Mouse (Mus musculus): ENCODE measurements around the gene Gadd45gip1. TPM values are rescaled to one million over a fixed set of nuclear protein-coding genes. Genes with fewer than 3 reads are reported as not detected.
"Not testable (repeated sequence)": the region's sequence is repeated elsewhere in the genome, so short reads cannot be mapped to it uniquely, and the experiment has no call there.

Gadd45gip1 gene
- polyA plus RNA-seq, 1 experiment: 22.0 TPM

GRCm38 (mm10) chr8:84797256-84797797 is 34.0 kb upstream of the Gadd45gip1 start:
- no peak for DNase-seq (ENCODE audit: low spot score)

DNA sequence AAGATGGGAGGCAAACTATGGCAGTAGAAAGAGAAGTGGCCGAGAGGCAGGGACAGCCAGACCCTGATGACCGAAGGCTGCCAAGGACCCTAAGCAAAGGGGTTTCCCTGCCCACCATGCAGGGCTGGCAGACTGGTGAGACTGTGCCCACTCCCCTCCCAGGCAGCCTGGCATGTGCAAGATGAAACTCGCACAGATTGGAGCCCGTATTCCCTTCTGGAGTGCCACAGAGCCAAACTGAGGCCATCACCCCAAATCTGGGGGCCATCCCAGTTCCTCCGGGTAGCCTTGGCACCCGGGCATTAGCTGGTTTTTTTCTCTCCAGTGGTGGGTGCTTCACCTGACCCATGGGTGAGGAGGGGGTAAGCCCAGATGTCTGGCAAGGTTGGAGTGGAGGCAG is 33.4 kb upstream of the Gadd45gip1 start:
- DNase-seq (ENCODE audit: low spot score): no peak

DNA sequence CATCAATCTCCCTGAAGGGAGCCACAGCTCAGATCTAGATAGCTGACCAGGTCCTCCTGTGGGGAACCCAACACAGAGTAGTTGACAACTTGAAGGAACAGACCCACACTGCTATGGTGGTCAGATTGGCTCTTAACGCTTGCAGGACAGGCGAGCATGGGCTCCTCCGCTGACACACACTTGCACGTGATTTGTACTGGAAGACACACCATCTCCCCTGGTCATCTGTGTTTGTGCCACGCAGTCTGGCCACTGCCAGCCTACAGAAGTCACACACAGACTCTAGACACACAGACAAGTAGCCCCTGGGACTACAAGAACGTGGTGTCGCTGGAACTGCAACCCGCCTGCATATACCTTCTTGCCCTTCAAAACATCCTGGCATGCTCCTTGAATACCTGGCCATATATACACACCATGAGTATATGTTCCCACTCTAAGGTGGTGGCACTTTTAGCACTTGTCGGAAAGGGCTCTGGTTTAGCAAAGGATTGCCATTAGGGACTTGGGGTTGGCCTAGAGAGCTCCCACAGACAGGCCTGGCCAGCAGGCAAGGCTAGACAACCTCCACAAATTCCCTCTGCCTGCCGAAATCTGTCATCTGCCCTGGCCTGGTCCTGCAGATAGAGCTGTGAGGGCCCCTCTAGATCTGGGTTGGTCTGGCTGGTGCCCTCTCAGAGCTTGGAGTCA is 32.7 kb upstream of the Gadd45gip1 start:
- DNase-seq (ENCODE audit: low spot score): no peak

- peak; percentile 69 for DNase-seq (ENCODE audit: low spot score)
Measured at GRCm38 (mm10) chr8:84799136-84799931, 32.0 kb upstream of the Gadd45gip1 start.

- peak; percentile 60 for DNase-seq (ENCODE audit: low spot score)
Measured at GRCm38 (mm10) chr8:84799999-84800831, 31.1 kb upstream of the Gadd45gip1 start, which contains the start of gene Nfix. TSS of gene Nfix (minus strand) at chr8:84800344.

DNA sequence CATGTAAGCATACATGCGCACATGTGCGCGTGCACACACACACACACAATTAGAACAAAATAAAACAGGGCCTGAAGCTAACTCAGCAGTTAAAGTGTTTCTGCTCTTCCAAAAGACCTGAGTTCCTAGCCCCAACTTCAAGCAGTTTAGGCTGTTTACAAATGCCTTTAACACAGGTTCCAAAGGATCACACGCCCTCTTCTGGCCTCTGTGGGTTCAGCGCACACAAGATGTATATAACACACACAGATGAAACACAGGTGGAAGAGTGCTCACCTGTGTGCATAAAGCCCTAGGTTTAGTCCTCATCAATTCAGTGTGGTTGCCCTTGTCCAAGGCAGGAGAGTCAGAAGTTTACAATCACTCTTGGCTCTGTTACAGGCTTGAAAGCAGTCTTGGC is 25.3 kb upstream of the Gadd45gip1 start:
- no peak for DNase-seq (ENCODE audit: low spot score)

GRCm38 (mm10) chr8:84809109-84809940 is 22.0 kb upstream of the Gadd45gip1 start:
- no peak for DNase-seq (ENCODE audit: low spot score)

DNA sequence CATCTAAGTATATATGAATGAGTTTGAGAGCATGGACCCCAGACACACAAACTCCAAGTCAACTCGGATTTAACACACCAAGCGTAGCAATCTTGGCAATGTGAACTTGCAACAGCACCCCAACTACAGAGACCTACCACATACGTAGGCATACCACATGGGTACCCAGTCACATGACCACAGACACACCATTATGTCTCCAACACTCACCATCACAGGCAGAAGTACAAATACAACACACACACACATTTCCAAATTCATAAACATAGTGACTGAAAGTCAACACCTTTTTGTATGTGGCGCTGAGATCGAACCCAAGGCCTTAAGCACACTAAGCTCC is 21.4 kb upstream of the Gadd45gip1 start:
- DNase-seq (ENCODE audit: low spot score): no peak

DNA sequence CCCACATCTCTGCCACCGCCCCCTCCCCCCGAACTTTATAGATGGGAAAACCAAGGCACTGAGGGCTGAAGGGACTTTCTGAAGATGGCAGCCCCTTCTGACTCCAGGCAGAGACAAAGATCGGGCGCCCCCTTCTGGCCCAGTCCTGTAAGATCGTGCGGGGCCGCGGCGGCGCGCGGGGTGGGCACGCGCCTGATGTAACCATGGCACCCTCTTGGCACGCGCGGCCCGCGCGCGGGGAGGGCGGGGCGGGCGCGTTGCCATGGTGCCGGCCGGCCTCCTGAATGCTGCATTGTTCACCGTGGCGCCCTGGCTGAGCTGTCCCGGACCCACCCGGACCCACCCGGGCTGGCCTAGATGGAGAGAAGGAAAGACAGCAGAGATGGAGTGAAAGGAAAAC is 20.4 kb upstream of the Gadd45gip1 start:
- peak; percentile 94 for DNase-seq (ENCODE audit: low spot score)

DNA sequence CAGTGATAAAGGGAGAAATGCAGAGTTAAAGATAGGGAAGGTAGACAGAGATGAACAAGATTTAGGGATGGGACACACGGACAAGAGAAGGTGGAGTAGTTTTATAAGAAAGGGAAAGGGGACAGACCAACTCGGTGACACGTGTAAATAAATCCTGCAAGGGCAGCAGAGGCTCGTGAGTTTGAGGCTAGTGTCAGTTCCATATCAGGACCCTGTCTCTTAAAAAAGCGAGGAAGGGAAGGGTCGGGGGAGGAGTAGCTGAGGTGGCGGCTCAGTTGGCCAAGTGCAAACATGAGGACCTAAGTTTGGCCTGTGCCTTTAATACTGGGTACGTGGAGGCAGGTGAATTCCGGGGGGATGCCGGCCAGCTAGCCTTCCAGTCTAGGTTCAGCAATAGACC is 20.0 kb upstream of the Gadd45gip1 start:
- DNase-seq (ENCODE audit: low spot score): no peak

- peak; percentile 67 for DNase-seq (ENCODE audit: low spot score)
Measured at GRCm38 (mm10) chr8:84813059-84813458, 18.3 kb upstream of the Gadd45gip1 start.

- DNase-seq (ENCODE audit: low spot score): no peak
Measured at GRCm38 (mm10) chr8:84813830-84814229, 17.5 kb upstream of the Gadd45gip1 start.

GRCm38 (mm10) chr8:84814240-84814554 is 17.1 kb upstream of the Gadd45gip1 start:
- no peak for DNase-seq (ENCODE audit: low spot score)

DNA sequence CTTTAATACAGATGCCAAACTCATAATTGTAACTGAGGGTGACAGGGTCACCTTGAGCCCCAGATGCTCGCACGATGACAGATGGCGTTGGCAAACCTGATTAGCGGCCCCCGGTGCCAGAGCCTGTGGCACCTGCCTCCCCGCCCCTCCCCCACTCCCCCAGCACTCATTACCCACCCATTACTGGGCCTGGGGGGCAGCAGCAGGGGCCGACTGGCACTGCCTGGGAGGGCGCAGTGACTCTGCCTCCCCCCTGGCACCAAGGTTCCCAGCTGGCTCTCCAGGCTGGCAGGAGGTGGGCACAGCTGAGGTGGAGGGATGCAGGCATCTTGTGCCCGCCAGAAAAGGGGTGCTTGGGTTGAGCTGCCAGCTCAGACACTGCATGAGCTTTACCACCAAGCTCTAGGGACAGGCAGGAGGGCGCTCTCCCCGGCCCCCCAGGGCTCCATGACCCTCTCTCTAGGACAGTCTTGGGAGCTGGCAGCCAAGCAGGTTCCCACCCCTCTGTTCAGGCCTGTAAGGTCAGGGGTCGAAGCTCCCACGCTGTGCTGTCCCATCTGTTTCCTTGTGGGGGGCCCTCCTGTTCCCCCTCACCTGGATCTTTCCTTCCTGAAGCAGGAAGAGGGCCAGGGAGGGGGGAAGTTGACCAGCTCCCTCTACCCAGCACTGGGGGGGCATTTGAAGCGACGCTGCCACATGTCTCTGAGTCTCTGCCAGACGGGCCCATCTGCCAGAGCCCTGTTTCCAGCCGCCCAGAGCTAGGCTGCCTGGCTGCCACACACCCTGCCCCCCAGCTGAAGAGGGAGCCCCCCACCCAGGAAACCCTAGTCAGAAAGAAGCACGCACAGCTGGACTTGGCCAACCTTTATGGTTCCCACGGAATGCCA is 16.5 kb upstream of the Gadd45gip1 start:
- no peak for DNase-seq (ENCODE audit: low spot score)

DNA sequence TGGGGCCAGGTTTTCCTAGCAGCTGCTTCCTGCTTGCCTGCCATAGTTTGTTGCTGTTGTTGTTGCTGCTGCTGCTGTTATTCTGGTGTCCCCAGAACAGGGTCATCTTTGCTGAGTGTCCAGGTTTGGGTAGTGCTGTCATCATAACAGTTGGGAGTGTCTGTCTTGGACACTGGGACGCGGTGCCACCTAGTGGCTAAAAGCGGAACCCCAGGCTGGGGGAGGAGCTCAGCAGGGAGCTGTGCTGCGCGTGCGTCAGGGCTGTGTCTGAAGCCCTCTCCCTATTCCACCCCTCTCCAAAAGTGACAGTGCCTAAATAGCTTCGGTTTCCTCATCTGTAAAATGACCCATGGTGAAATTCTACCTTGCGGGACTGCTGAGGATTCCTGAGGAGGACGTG is 15.8 kb upstream of the Gadd45gip1 start:
- peak; percentile 96 for DNase-seq (ENCODE audit: low spot score)

GRCm38 (mm10) chr8:84816117-84816516 is 15.2 kb upstream of the Gadd45gip1 start:
- no peak for DNase-seq (ENCODE audit: low spot score)

DNA sequence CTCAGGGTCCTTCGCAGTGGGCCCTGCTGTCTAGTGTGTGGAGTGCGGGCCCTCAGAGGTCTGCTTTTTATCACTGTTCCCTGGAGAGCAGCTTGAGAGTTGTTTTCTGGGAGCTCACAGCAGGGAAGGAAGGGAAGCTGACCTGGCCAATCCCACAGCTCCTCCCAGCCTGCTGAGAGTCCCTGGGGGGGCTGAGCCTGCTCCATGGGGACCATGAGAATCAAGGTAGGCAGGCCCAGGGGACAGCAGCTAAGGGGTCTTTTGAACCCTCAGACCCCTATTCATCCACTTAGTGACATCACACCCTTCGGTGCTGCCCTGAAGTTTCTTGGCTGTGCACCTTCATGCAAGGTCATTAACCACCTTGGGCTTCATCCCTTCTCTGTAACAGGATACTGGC is 8.6 kb upstream of the Gadd45gip1 start, which contains the start of gene Dand5:
Gene Dand5 (minus strand): TSS at position 101 of the 400 bp plus-strand sequence.
- no peak for DNase-seq (ENCODE audit: low spot score)

DNA sequence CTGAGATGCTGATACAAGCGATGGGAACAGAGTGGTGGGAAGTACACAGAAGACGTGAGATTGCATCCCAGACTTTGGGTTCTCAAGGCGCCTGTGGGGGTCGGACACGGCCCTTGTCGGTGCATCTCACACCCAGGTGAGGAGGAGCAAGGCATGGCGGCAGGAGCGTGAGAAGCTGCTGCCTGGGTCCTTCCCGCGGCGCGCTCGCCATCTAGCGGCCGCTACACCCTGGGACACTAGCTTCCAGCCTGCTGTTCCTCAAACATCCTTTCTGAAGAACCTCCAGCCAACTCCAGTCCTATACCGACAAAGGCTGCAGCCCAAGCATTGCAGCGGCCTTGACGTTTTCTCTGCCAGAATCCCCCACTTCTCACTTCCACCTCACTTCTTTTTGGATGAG is 7.7 kb upstream of the Gadd45gip1 start:
- DNase-seq (ENCODE audit: low spot score): no peak

DNA sequence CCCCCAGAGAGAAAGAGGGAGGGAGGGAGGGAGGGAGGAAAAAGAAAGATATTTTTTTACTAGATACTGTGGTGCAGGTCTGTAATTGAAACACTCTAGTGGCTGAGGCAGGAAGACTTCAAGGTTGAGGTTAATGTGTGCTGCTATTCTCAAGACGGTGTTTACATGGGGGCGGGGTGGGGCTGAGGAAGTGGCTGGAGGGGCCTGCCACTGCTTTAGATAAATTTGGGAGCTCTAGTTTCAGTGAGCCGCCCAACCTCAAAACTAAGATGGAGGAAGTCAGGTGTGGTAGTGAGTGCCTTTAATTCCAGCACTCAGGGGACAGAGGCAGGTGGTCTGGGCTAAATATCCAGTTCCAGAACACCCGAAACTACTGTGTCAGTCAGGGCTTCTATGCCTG is 5.7 kb upstream of the Gadd45gip1 start:
- no peak for DNase-seq (ENCODE audit: low spot score)

DNA sequence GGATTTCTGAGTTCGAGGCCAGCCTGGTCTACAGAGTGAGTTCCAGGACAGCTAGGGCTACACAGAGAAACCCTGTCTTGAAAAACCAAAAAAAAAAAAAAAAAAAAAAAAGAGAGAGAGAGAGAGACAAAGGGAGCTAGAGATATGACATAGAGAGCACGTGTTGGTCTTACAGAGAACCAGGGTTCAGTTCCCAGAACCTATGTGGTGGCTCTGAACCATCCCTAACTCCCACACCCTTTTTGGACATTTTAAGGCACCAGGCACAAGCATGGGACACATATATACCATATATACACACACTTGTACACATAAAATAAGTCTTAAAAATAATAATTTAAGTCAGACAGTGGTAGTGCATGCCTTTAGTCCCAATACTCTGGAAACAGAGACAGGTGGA is 4.8 kb upstream of the Gadd45gip1 start:
- DNase-seq (ENCODE audit: low spot score): not testable (repeated sequence)

All from urinary bladder, adult 2 months (tissue).